11 mouse cellular contexts compared by ENCODE assay signal in genomic region chr11:114454876-114455330, GRCm38 (mm10).
DNase-seq lines count a peak whose midpoint lies in the region; ATAC-seq lines count a peak whose summit lies in the region.
"Had no signal": no experiment of that assay in that cellular context is flagged by ENCODE, and none has a peak within 500 bp of the region (broad histone marks: within the 10 kb centered on the region; RNA-seq: fewer than 3 reads in every experiment).

No protein-coding gene starts in this region.

- peak overlapping the region; percentile 29; the same call in 1 of the 2 replicates for H3K27ac ChIP-seq in midbrain, embryonic 15.5 days

- H3K36me3 ChIP-seq in midbrain, embryonic 15.5 days (replicated peaks): no peaks in the 10 kb centered on the region
- H3K36me3 ChIP-seq: G1E had no signal

- H3K4me1 ChIP-seq in midbrain, embryonic 15.5 days: peaks cover 11% of the 10 kb centered on the region

- no peak overlapping the region for H3K4me3 ChIP-seq in midbrain, embryonic 15.5 days

- no peak overlapping the region for H3K4me2 ChIP-seq in midbrain, embryonic 15.5 days

- intact Hi-C loops in left cerebral cortex, postnatal 4 days (cut with DNase I): no loop called here

- ATAC-seq in midbrain, embryonic 15.5 days (replicated peaks): peak; percentile 62; the same call in 1 of the 2 replicates
- ATAC-seq: intestine, embryonic 16.5 days had no signal

- peak; percentile 19 for DNase-seq in adrenal gland, adult 2 months
- no peak for DNase-seq in adrenal gland, adult 18-20 months (ENCODE audit: low spot score in 2 of 2)
- DNase-seq in left cerebral cortex, postnatal 4 days: peak; percentile 70
- no peak for DNase-seq in left cerebral cortex, adult 8-10 months (ENCODE audit: low spot score in 2 of 2)
- DNase-seq in cerebellum, postnatal 36 days: peak; percentile 49 to 59
- no peak for DNase-seq in thymus, postnatal 25 days
- no peak for DNase-seq in gastrocnemius, adult 18-20 months (ENCODE audit: low spot score)
- DNase-seq: thymus, postnatal 4 days had no signal

- no peaks in the 10 kb centered on the region for H3K9me3 ChIP-seq in midbrain, embryonic 15.5 days

- no peak overlapping the region for H3K9ac ChIP-seq in midbrain, embryonic 15.5 days

- no peaks in the 10 kb centered on the region for H3K27me3 ChIP-seq in midbrain, embryonic 15.5 days (replicated peaks)

- 41% methylated on average over 12 of the region's 12 CpGs for WGBS in midbrain, embryonic 15.5 days

Comparison
In these comparisons a context has a peak if more than half of its experiments do, and no peak if none do; other contexts are left out.
1. DNase-seq: peak in adrenal gland, adult 2 months (single experiment), left cerebral cortex, postnatal 4 days (single experiment) and cerebellum, postnatal 36 days (2 of 2); none in adrenal gland, adult 18-20 months (0 of 2), left cerebral cortex, adult 8-10 months (0 of 2), thymus, postnatal 25 days (single experiment) and gastrocnemius, adult 18-20 months (single experiment).